Mouse (Mus musculus): ENCODE results near the gene Cracr2b. TPM values are rescaled to one million over a fixed set of nuclear protein-coding genes. Genes with fewer than 3 reads are reported as not detected.

Gene Cracr2b
- polyA plus RNA-seq (2015; fragmentation: Nextera tagmentation; extraction: Ambion mirVana): 13.8 and 15.2 TPM in 2 replicates

DNA sequence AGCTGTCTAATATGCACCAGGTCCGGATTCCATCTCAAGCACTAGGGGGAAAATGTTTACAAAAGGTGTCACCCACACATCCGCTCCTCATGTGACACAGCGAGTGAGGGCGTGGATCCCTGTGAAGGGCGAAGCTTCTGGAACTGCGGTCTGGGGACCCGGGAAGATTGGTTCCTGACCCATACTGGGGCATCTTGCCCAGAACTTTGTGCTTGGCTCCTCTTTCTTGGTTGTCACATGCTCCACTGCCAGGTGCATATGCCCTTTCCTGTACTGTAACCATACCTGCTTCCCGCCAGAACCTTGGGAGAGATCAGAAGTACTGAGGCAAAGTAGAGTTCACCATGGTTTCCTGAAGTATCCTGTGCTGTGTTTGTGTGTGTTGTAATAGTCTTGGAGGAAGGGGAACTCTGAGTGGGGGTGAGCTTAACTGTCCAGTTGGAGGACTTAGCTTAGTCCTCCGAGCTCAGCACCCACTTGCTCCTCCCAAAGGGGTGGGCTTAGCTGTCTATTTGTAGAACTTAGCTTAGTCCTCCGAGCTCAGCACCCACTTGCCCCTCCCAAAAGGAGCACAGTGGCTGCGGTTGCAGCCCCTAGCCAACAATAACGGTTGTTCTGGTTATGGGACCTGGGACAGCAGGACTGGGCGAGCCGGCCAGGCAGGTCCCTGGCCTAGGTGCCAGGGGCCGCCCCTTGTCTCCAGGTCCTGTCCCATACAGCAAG, at the start of gene Cracr2b:
Gene Cracr2b (plus strand): TSS at position 704 of the 723 bp plus-strand sequence.

DNA sequence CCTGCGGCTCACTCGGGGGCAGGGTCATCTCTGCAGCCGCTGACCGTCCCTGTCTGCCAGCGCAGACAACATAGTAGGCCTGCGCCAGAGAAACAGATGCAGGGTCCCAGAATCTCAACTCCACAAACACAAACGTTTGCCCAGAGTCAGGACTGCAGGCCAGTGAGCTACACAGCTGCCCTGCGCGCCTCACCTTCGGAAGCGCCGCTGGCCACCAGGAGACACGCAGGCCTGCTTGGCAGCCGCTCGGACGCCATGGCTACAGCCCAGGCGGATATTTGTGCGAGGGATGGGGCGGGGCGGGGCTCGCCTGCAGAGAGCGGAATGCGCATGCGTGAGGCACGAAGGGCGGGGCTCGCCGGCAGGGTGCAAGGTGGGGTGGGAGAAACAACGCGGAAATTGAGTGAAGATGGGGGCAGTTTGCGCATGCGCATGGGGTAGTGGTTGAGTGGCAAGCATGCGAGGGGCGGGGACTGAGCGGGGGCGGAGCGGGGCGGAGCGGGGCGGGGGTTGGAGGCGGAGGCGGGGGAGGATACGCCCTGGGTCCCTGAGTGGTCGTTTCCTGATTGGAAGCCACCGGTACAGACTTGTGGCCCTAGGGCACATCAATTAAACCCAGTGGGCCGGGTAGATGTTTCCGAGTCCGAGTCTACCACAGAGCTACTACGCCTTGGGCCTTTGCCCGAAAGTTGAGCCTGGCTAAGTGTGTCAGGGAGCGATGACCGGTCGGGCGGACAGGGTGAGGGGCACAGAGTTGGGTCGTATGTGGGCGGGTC, 46.9 kb upstream of the Cracr2b start, which contains the start of gene Gatd1:
Gene Gatd1 (minus strand): TSS at position 328 of the 776 bp plus-strand sequence.

DNA sequence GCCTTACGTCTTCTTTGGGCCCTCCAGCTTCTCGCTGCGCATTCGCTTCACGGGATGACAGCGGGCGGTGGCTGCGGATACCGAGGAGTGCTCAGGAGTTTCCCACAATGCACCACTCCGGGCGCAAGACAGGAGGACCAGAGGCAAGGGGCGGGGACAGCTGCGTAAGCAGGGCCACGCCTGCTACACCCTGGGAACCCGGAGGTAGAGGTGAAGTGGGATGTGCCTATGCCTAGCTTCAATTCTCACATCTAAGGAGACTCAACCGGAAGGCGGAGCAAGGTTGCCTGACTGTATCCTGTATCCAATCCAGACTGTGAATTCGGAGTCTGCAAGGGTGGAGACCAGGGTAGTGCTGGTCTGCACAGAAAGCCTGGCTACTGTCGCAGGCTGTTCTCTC, 31.6 kb upstream of the Cracr2b start, which contains the start of gene Cend1:
Gene Cend1 (minus strand): TSS at position 182 of the 400 bp plus-strand sequence.

DNA sequence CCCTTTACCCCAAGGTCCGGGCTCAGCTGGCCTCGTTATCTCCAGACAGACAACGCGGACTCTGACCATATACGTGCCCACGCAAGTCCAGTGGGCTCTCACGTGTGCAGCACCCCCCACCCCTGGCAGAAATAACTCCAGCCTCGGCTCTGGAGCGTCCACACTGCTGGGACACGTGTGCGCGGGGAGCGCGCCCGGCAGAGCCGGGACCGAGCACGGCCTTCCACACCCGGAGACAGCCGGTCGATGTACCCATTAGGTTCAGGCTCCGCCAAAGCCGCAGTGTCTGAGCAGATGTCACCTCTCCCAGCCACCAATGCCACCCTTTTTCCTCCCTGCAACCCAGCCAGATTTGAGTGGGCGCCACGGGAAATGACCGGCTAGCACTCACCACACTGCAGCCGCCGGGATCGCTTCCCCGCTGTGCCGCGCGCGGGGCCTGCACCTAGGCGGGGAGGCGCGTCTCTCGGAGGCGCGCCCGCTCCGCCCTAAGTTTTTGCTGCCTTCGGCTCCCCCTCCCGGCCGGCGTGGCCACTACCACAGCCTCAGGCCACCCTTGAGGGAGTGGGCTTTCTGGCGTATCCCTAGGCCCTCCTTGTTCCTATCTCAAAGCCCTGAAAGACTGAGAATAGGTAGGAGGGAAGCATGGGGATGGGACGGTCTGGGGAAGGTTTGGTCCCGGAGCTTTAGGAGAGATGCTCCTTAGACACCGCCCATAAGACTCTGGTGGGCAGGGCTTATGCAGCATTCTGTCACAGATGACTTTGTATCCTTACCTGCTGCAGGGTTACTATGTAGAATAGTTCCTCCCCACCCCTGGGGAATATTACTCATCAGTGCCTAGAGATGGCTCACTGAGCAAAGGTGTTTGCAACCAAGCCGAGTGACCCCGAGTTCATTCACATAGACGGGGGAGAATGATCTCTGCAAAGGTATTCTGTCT, 23.4 kb upstream of the Cracr2b start, which contains the start of gene Slc25a22:
Gene Slc25a22 (minus strand): TSS at position 715 of the 943 bp plus-strand sequence.

DNA sequence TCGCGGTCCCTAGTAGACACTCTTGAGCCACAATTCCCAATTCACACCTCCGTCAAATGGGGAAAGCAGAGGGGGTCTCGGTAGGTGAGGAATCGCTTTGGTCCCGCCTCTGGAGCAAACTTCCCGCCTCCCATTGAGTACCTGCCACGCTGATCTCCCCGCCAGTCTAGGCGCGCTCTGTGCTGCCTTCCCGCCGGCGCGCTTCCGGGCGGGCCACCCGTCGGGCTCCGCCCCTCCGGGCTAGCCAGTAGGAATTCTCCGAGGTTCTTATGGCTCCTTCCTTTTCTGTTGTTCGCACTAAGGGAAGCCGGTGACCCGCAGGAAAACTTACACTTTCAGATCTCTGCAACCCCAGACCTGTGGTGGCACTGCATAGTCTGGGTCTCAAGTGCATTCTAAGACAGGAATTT, 17.1 kb upstream of the Cracr2b start, which contains the start of gene Pidd1:
Gene Pidd1 (minus strand): TSS at position 198 of the 410 bp plus-strand sequence.

DNA sequence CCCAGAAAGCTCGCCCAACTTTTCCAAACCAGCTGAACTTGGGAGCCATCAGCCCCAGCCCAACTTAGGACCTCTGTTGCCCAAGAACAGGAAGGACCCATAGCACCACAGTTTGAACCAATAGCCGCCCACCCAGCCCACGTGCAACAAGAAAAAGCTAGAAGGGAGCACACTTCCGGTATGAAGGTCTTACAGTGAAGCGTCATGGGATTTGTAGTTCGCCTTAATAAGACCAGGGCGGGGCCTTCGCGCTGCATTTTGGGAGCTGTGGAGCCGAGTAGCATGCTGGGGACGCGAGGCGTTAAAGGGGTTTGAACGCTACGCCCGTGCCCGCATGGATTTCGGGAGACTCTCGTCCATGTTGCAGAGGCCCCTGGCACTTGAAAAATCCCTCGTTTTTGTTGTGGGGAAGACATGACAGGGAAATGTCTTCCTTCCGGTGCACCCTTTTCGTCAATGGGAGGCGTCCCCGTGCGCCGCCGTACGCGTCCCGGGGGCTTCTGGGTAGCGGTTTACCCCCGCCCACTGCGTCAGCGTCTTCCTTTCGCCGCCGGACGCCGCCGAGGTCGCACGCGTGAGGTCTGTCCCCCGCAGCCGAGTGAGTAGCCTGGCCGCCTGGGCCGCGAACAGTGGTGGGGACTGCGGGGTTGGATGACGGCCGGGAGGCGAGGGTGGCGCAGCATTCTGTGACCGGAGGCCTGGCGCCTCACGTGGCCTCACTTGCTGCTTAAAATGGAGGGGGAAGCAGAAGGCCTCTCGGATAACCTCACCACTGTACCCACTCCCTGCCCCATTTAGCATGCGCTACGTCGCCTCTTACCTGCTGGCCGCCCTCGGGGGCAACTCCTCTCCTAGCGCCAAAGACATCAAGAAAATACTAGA, 13.5 kb upstream of the Cracr2b start, which contains the start of gene Rplp2:
Gene Rplp2 (plus strand): TSS at position 261 of the 882 bp plus-strand sequence.

DNA sequence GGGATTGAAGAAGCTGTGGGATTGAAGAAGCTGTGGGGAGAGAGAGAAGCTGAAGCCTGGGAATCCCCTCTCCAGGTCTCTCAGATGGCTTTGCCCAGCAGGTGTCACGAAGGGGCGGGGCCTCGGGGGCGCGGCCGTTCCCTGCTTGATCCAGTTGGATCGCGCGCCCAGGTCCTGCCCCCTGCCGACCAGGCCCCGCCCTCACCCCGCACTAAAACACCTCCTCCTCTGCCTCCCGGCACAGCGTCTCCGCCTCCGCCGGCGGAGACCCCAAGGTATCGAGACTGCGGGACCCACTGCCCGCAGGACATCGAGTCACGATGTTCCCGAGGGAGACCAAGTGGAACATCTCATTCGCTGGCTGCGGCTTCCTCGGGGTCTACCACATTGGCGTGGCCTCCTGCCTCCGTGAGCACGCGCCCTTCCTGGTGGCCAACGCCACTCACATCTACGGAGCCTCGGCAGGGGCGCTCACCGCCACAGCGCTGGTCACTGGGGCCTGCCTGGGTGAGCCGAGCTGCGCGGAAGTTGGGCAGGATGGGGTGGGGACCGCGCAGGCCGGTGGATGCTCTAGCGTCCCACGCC, 5.8 kb upstream of the Cracr2b start, which contains the start of gene Pnpla2:
Gene Pnpla2 (plus strand): TSS at position 232 of the 585 bp plus-strand sequence.

DNA sequence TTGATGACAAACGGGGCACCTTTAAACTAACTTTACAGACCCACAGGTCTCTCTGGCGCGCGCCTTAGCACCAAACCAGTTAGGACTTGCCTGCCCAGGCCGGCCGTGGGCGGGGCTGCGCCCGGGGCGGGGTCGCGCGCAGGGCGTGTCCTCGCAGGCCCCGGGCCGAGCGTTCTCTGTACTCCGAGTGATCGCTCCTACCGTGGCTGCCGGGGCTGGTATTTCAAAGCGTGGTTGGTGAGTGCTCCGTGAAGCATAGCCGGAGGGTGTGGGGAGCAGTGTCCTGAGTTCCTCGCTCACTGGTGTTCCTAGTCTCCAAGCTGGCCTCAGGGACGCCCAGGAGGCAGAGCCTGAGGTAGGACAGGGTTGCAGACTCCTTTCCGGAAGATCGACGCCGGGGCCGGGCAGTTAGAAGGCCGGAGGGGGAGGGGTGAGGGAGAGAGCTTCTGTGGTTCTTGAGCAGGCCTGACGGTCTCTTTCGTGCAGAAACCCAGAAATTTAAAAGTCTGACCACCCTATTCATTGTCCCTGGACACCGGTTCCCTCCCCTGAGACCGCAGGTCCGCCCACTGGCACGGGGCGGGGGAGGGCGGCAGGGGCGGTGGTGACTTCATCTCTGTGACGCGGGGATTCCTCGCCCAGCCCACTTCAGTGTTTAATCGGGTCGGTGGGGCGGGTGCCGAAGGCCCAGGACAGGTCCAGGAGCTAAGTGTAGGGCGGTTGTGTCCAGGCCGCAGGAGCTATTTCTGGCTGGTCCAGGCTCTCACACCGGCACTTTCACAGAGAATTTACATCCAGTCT, 6.5 kb downstream of the Cracr2b start, which contains the start of gene Cd151:
Gene Cd151 (plus strand): TSS at position 163 of the 801 bp plus-strand sequence.

DNA sequence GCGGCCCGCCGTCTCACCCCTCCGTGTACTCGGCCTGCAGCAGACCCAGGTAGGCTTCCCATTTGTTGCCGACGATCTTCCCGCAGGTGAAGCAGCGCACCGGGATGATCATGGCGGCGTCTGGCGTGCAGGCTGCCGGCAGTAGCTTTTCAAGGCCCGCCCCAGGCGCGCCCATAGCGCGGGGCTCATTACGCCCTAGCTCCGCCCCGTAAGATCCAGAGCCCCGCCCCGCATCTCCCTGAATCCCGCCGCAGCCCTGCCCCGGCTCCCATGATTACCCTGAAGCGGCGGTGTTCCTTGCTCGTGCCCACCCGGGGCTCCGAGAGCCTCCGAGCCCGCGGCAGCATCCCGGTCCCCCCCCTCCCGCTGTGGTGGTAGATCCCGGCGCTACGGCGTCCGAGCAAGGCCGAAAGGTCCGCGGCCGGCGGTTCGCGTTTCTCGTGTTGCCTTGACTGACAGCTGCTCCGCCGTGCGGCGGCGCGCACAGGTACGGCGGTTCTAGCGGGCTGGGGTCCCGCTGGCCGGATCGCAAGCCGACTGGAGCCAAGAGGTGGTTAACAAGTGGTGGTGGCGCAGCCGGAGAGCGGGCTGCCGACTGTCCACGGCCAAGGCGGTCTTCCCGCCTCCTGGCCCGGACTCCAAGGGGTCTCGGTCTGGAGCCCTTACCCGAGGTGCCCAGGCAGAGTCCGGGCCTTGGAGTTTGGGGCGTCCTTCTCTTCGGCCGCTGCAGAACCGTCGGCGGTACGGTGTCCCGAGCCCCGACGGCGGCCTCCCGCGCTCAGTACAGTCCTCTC, 14.3 kb downstream of the Cracr2b start, which contains the start of the genes Polr2l and Tspan4:
Gene Polr2l (minus strand): TSS at position 122 of the 794 bp plus-strand sequence.
Gene Tspan4 (plus strand): TSS at position 230 of the 794 bp plus-strand sequence.

Other genes starting within 250 kb of the Cracr2b start
- 0.18 TPM in 1 of 2 replicates, not detected in the other for gene Lmntd2, start 247.0 kb upstream of the Cracr2b start, polyA plus RNA-seq (2015; fragmentation: Nextera tagmentation; extraction: Ambion mirVana)
- 26.0 and 26.8 TPM in 2 replicates for gene Rassf7, start 245.2 kb upstream of the Cracr2b start, polyA plus RNA-seq (2015; fragmentation: Nextera tagmentation; extraction: Ambion mirVana)
- 18.7 and 20.2 TPM in 2 replicates for gene Phrf1, start 232.3 kb upstream of the Cracr2b start, polyA plus RNA-seq (2015; fragmentation: Nextera tagmentation; extraction: Ambion mirVana)
- 7.6 and 9.4 TPM in 2 replicates for gene Irf7, start 194.6 kb upstream of the Cracr2b start, polyA plus RNA-seq (2015; fragmentation: Nextera tagmentation; extraction: Ambion mirVana)
- gene Cdhr5, start 184.3 kb upstream of the Cracr2b start, polyA plus RNA-seq (2015; fragmentation: Nextera tagmentation; extraction: Ambion mirVana): 1.9 and 2.4 TPM in 2 replicates
- gene Sct, start 182.0 kb upstream of the Cracr2b start, polyA plus RNA-seq (2015; fragmentation: Nextera tagmentation; extraction: Ambion mirVana): 7.2 and 11.2 TPM in 2 replicates
- gene Drd4, start 169.1 kb upstream of the Cracr2b start, polyA plus RNA-seq (2015; fragmentation: Nextera tagmentation; extraction: Ambion mirVana): 0.23 and 0.56 TPM in 2 replicates
- 30.0 and 33.3 TPM in 2 replicates for gene Deaf1, start 133.4 kb upstream of the Cracr2b start, polyA plus RNA-seq (2015; fragmentation: Nextera tagmentation; extraction: Ambion mirVana)
- 21.3 and 21.5 TPM in 2 replicates for gene Tmem80, start 133.4 kb upstream of the Cracr2b start, polyA plus RNA-seq (2015; fragmentation: Nextera tagmentation; extraction: Ambion mirVana)
- gene Eps8l2, start 122.2 kb upstream of the Cracr2b start, polyA plus RNA-seq (2015; fragmentation: Nextera tagmentation; extraction: Ambion mirVana): 2.2 and 2.4 TPM in 2 replicates
- 210 and 316 TPM in 2 replicates for gene Taldo1, start 68.9 kb upstream of the Cracr2b start, polyA plus RNA-seq (2015; fragmentation: Nextera tagmentation; extraction: Ambion mirVana)
- 25.7 and 27.1 TPM in 2 replicates for gene Gatd1, start 47.0 kb upstream of the Cracr2b start, polyA plus RNA-seq (2015; fragmentation: Nextera tagmentation; extraction: Ambion mirVana)
- gene Cend1, start 31.6 kb upstream of the Cracr2b start, polyA plus RNA-seq (2015; fragmentation: Nextera tagmentation; extraction: Ambion mirVana): 0.40 and 0.59 TPM in 2 replicates
- 15.8 and 17.3 TPM in 2 replicates for gene Slc25a22, start 23.2 kb upstream of the Cracr2b start, polyA plus RNA-seq (2015; fragmentation: Nextera tagmentation; extraction: Ambion mirVana)
- gene Pidd1, start 17.1 kb upstream of the Cracr2b start, polyA plus RNA-seq (2015; fragmentation: Nextera tagmentation; extraction: Ambion mirVana): 1.2 and 1.8 TPM in 2 replicates
- gene Rplp2, start 13.7 kb upstream of the Cracr2b start, polyA plus RNA-seq (2015; fragmentation: Nextera tagmentation; extraction: Ambion mirVana): 941 and 958 TPM in 2 replicates
- gene Pnpla2, start 5.9 kb upstream of the Cracr2b start, polyA plus RNA-seq (2015; fragmentation: Nextera tagmentation; extraction: Ambion mirVana): 249 and 404 TPM in 2 replicates
- 18.0 and 21.8 TPM in 2 replicates for gene Cd151, start 6.3 kb downstream of the Cracr2b start, polyA plus RNA-seq (2015; fragmentation: Nextera tagmentation; extraction: Ambion mirVana)
- 45.8 and 47.8 TPM in 2 replicates for gene Polr2l, start 14.0 kb downstream of the Cracr2b start, polyA plus RNA-seq (2015; fragmentation: Nextera tagmentation; extraction: Ambion mirVana)
- 43.1 and 47.4 TPM in 2 replicates for gene Tspan4, start 14.1 kb downstream of the Cracr2b start, polyA plus RNA-seq (2015; fragmentation: Nextera tagmentation; extraction: Ambion mirVana)
- 18.9 and 22.1 TPM in 2 replicates for gene Chid1, start 78.8 kb downstream of the Cracr2b start, polyA plus RNA-seq (2015; fragmentation: Nextera tagmentation; extraction: Ambion mirVana)
- gene Ap2a2, start 101.1 kb downstream of the Cracr2b start, polyA plus RNA-seq (2015; fragmentation: Nextera tagmentation; extraction: Ambion mirVana): 34.8 and 39.4 TPM in 2 replicates
- 0.08 and 0.09 TPM in 2 replicates for gene Muc6, start 194.2 kb downstream of the Cracr2b start, polyA plus RNA-seq (2015; fragmentation: Nextera tagmentation; extraction: Ambion mirVana)
- gene Muc2, start 229.2 kb downstream of the Cracr2b start, polyA plus RNA-seq (2015; fragmentation: Nextera tagmentation; extraction: Ambion mirVana): 0.10 TPM in 1 of 2 replicates, not detected in the other

Measured in skeletal muscle tissue, postnatal 0 days (tissue).